Mouse (Mus musculus) neural tube, embryonic 13.5 days (tissue): ENCODE data around the gene Gm21173. TPM values are rescaled to one million over a fixed set of nuclear protein-coding genes. Genes with fewer than 3 reads are reported as not detected.
"Not testable (repeated sequence)": the region's sequence is repeated elsewhere in the genome, so short reads cannot be mapped to it uniquely, and the experiment has no call there.

ENCODE experiments used
- ATAC-seq: fragments of 200-750 bp; cut with Nextera tagmentation; 2 replicates; pipeline ENCODE4 v1.8.0; 2017; ENCODE audit warnings: low read depth, mild to moderate bottlenecking, moderate TSS enrichment, moderate library complexity
- H3K27ac ChIP-seq: fragments of 300-500 bp; sonication (generic); replicated peaks from 2 replicates; pipeline ENCODE4 v1.5.1; 2015; ENCODE audit warnings: moderate library complexity, mild to moderate bottlenecking, inconsistent platforms
- H3K27me3 ChIP-seq: fragments of 300-500 bp; sonication (generic); 2 replicates; pipeline ENCODE4 v1.6.1; 2015; ENCODE audit warnings: mild to moderate bottlenecking, inconsistent platforms
- H3K36me3 ChIP-seq: fragments of 300-500 bp; sonication (generic); 2 replicates; pipeline ENCODE4 v1.6.1; 2015; ENCODE audit warnings: mild to moderate bottlenecking, inconsistent platforms
- H3K4me1 ChIP-seq: fragments of 300-500 bp; sonication (generic); replicated peaks from 2 replicates; pipeline ENCODE4 v1.6.1; 2015; ENCODE audit warnings: inconsistent platforms
- H3K4me2 ChIP-seq: fragments of 300-500 bp; sonication (generic); 2 replicates; pipeline ENCODE4 v1.6.1; 2015; ENCODE audit warnings: inconsistent platforms, mild to moderate bottlenecking, moderate library complexity
- H3K4me3 ChIP-seq: fragments of 300-500 bp; sonication (generic); 2 replicates; pipeline ENCODE4 v1.5.1; 2015; ENCODE audit warnings: mild to moderate bottlenecking, inconsistent platforms
- H3K9ac ChIP-seq: fragments of 300-500 bp; sonication (generic); 2 replicates; pipeline ENCODE4 v1.6.1; 2015; ENCODE audit warnings: moderate library complexity, mild to moderate bottlenecking, inconsistent platforms
- H3K9me3 ChIP-seq: fragments of 300-500 bp; sonication (generic); 2 replicates; pipeline ENCODE4 v1.6.1; 2016; ENCODE audit warnings: inconsistent platforms
- WGBS: fragments of 180-500 bp; shearing (Covaris S2); methylation state at CpG from one replicate; pipeline ENCODE4 v1.1.7; 2015; 5-methylcytosine and 5-hydroxymethylcytosine counted together
- polyA plus RNA-seq: library from polyadenylated mRNA; unstranded; fragments of >200 nt; fragmentation: Nextera tagmentation; extraction: Ambion mirVana; gene quantifications from 2 replicates; pipeline ENCODE4 v1.2.1, GENCODE M21; 2015

Gm21173 gene
- not detected in 2 replicates for polyA plus RNA-seq

- not testable (repeated sequence) for ATAC-seq, H3K4me2 ChIP-seq, H3K27ac ChIP-seq, H3K9ac ChIP-seq, H3K36me3 ChIP-seq, H3K4me1 ChIP-seq, H3K27me3 ChIP-seq, H3K9me3 ChIP-seq, H3K4me3 ChIP-seq
- no CpG with 5 or more reads among the region's 5 CpGs for WGBS
Measured at GRCm38 (mm10) chrY:76761300-76761699, at the start of gene Gm21173. Gene Gm21173 (plus strand): TSS chrY:76761600.
